Mouse (Mus musculus): ENCODE results near the gene Ahnak.

DNA sequence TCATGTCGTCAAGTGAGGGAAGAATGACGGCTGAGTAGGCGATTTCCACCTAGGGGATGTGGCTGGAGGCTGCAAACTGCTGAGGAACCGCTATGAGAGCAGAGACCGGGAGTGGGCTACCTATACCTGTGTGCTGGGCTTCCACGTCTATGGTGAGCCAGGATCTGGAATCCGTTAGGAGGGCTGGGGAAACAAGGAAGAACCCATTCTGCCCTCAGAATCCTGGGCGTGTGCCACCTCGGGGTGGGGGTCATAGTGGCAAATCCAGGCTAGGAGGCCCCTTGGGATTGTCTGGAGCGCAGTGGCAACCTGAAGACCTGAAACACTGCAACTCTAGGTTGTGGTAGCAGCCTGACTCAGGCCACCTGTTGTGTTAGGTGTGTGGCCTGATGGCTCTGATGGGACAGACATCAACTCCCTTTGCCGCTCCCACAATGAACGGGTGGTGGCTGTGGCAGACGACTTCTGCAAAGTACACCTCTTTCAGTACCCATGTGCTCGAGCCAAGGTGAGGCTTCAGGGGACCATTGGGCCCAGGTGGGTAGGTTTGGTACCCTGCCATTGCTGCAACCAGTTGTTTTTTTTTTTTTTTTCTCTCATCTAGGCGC lies 48.5 kb upstream of the Ahnak start:
- TF ChIP-seq CTCF (IDR thresholded peaks at IDR 0.05; ENCODE audit: low read depth, low read length) (no peak), POLR2A (IDR thresholded peaks at IDR 0.05; ENCODE audit: insufficient read depth, low read length) (no peak)

Measured in ES-Bruce4 (cell line).